Mouse (Mus musculus) liver, postnatal 0 days (tissue): Measurements from ENCODE around the gene Bicra.

Source experiments
- CTCF ChIP-seq: sonication (generic); IDR thresholded peaks from 2 replicates; pipeline ENCODE4 v1.5.1; 2016; ENCODE audit warnings: antibody characterized with exemption, low read depth
- EP300 ChIP-seq: IDR thresholded peaks from 2 replicates; pipeline ENCODE4 v1.6.1; 2016; ENCODE audit warnings: antibody characterized with exemption, low read depth, mild to moderate bottlenecking

DNA sequence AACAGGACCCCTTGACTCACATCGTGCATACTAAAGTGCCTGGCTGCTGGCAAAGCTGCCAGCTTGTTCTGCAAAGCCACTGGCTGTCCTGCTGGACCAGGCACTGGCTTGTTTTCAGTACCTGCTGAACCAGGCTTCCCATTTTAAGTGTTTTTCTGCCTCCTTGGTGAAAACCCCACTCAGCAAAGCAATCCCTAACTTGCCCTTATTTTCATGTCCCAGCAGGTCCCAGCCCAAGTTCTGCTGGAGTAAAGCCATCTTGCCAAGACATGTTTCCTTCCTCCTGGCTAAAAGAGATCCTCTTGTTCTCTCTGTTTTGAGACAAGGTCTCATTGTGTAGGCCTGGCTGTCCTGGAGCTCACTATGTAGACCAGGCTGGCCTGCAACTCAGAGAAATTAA, 103.4 kb downstream of the Bicra start:
- TF ChIP-seq EP300 = no peak
- TF ChIP-seq CTCF = no peak
